In genomic region chr2:114013846-114014245, GRCm38 (mm10) we compare ENCODE assay signal across 9 mouse cellular contexts. TPM values are rescaled to one million over a fixed set of nuclear protein-coding genes. Genes with fewer than 3 reads are reported as not detected.
DNase-seq lines count a peak whose midpoint lies in the region; ATAC-seq and TF ChIP-seq lines count a peak whose summit lies in the region.
"Had no signal": no experiment of that assay in that cellular context is flagged by ENCODE, and none has a peak within 500 bp of the region (broad histone marks: within the 10 kb centered on the region; RNA-seq: fewer than 3 reads in every experiment).

No protein-coding gene starts in this region.

- DNase-seq in kidney, postnatal 0 days (ENCODE audit: low spot score) = no peak
- no peak for DNase-seq in kidney, postnatal 36 days
- DNase-seq in embryonic facial prominence, embryonic 14.5 days (ENCODE audit: low spot score) = no peak
- DNase-seq in hindbrain, postnatal 0 days (ENCODE audit: low spot score) = peak; percentile 59
- DNase-seq in neural tube, embryonic 10.5 days (ENCODE audit: extremely low spot score, low spot score) = peak; percentile 24
- no peak for DNase-seq in ovary, postnatal 36 days (ENCODE audit: low spot score)
- no peak for DNase-seq in spleen, postnatal 4 days (ENCODE audit: low spot score in 2 of 2)
- no peak for DNase-seq in thymus, postnatal 10 days (ENCODE audit: low spot score in 2 of 2)

- H3K4me2 ChIP-seq in kidney, postnatal 0 days (ENCODE audit: low read length) = peak overlapping the region; percentile 56
- H3K4me2 ChIP-seq in embryonic facial prominence, embryonic 14.5 days (ENCODE audit: low read depth, low read length) = peak overlapping the region; percentile 66
- H3K4me2 ChIP-seq in hindbrain, postnatal 0 days (ENCODE audit: low read depth, low read length) = peak overlapping the region; percentile 70

- peaks cover 24% of the 10 kb centered on the region for H3K27me3 ChIP-seq in kidney, postnatal 0 days (ENCODE audit: insufficient read depth, low read length)
- H3K27me3 ChIP-seq in embryonic facial prominence, embryonic 14.5 days (replicated peaks; ENCODE audit: control insufficient read depth, insufficient read depth, low read length) = peaks cover 46% of the 10 kb centered on the region
- H3K27me3 ChIP-seq in hindbrain, postnatal 0 days (ENCODE audit: insufficient read depth, low read length) = 0 out of 2 replicates have a peak, but pooled peaks cover 5% of the 10 kb centered on the region

- no peak for ATAC-seq in kidney, postnatal 0 days (replicated peaks; ENCODE audit: low FRiP score, low read depth)
- 0 out of 2 replicates have a peak, but pooled peaks have one; percentile 31 for ATAC-seq in embryonic facial prominence, embryonic 14.5 days (ENCODE audit: low read depth)
- ATAC-seq in hindbrain, postnatal 0 days = peak; percentile 52

- no peaks in the 10 kb centered on the region for H3K36me3 ChIP-seq in kidney, postnatal 0 days (ENCODE audit: insufficient read depth, low read length)
- no peaks in the 10 kb centered on the region for H3K36me3 ChIP-seq in embryonic facial prominence, embryonic 14.5 days (ENCODE audit: control insufficient read depth, insufficient read depth, low read length)
- H3K36me3 ChIP-seq in hindbrain, postnatal 0 days (ENCODE audit: insufficient read depth, low read length) = no peaks in the 10 kb centered on the region

- no peak overlapping the region for H3K9ac ChIP-seq in kidney, postnatal 0 days (ENCODE audit: low read depth, low read length)
- H3K9ac ChIP-seq in embryonic facial prominence, embryonic 14.5 days (ENCODE audit: low read depth, low read length) = 0 out of 2 replicates have a peak overlapping the region, but pooled peaks have one; percentile 19
- H3K9ac ChIP-seq in hindbrain, postnatal 0 days (replicated peaks; ENCODE audit: low read length) = peak overlapping the region; percentile 79

- no peak overlapping the region for H3K27ac ChIP-seq in kidney, postnatal 0 days
- H3K27ac ChIP-seq in embryonic facial prominence, embryonic 14.5 days (replicated peaks; ENCODE audit: low read depth, low read length) = no peak overlapping the region
- peak overlapping the region; percentile 87 for H3K27ac ChIP-seq in hindbrain, postnatal 0 days

- no peaks in the 10 kb centered on the region for H3K9me3 ChIP-seq in kidney, postnatal 0 days (replicated peaks; ENCODE audit: low read length)
- no peaks in the 10 kb centered on the region for H3K9me3 ChIP-seq in embryonic facial prominence, embryonic 14.5 days (ENCODE audit: control insufficient read depth, low read length)
- no peaks in the 10 kb centered on the region for H3K9me3 ChIP-seq in hindbrain, postnatal 0 days (ENCODE audit: low read length)

- TF ChIP-seq CTCF in kidney, postnatal 0 days (IDR thresholded peaks at IDR 0.05; ENCODE audit: low read depth) = no peak
- TF ChIP-seq CTCF in hindbrain, postnatal 0 days (IDR thresholded peaks at IDR 0.05; ENCODE audit: low read depth) = 0 out of 2 replicates have a peak, but pooled peaks have one; percentile 1

- WGBS in kidney, postnatal 0 days = 2% methylated on average over 13 of the region's 13 CpGs
- 4% methylated on average over 13 of the region's 13 CpGs for WGBS in embryonic facial prominence, embryonic 14.5 days
- 3% methylated on average over 13 of the region's 13 CpGs for WGBS in hindbrain, postnatal 0 days

- H3K4me1 ChIP-seq in kidney, postnatal 0 days (replicated peaks; ENCODE audit: insufficient read depth, low read length) = no peaks in the 10 kb centered on the region
- no peaks in the 10 kb centered on the region; the same call in 1 of the 2 replicates for H3K4me1 ChIP-seq in embryonic facial prominence, embryonic 14.5 days (ENCODE audit: control insufficient read depth, insufficient read depth, low read length)
- H3K4me1 ChIP-seq in hindbrain, postnatal 0 days (ENCODE audit: insufficient read depth, low read length) = 0 out of 2 replicates have a peak, but pooled peaks cover 3% of the 10 kb centered on the region

- H3K4me3 ChIP-seq in kidney, postnatal 0 days (replicated peaks; ENCODE audit: low read depth, low read length) = peak overlapping the region; percentile 34
- peak overlapping the region; percentile 43 for H3K4me3 ChIP-seq in embryonic facial prominence, embryonic 14.5 days (ENCODE audit: low read depth, low read length)
- peak overlapping the region; percentile 69 for H3K4me3 ChIP-seq in hindbrain, postnatal 0 days (ENCODE audit: low read length)

RNA-seq across cellular contexts. Expression of gene Gjd2, which starts 0.4 kb away (rescaled TPM):
- 0.04 TPM in 1 of 2 replicates, not detected in the other for polyA plus RNA-seq in kidney, postnatal 0 days (2015; fragmentation: Nextera tagmentation; extraction: Ambion mirVana)
- 0.24 and 0.31 TPM in 2 replicates for polyA plus RNA-seq in embryonic facial prominence, embryonic 14.5 days (2014; fragmentation: Nextera tagmentation; extraction: Ambion mirVana)
- total RNA-seq in hindbrain, postnatal 0 days (2014; rRNA removed) = 58.7 and 60.8 TPM in 2 replicates
- 11.9 and 12.8 TPM in 2 replicates for polyA plus RNA-seq in hindbrain, postnatal 0 days (2015; fragmentation: Nextera tagmentation; extraction: Ambion mirVana)

RNA-seq across cellular contexts. Expression of gene Actc1, which starts 39.5 kb away (rescaled TPM):
- 1.9 and 2.8 TPM in 2 replicates for polyA plus RNA-seq in kidney, postnatal 0 days (2015; fragmentation: Nextera tagmentation; extraction: Ambion mirVana)
- polyA plus RNA-seq in embryonic facial prominence, embryonic 14.5 days (2014; fragmentation: Nextera tagmentation; extraction: Ambion mirVana) = 2,141 and 2,538 TPM in 2 replicates
- 1.6 and 7.5 TPM in 2 replicates for total RNA-seq in hindbrain, postnatal 0 days (2014; rRNA removed)
- 0.48 and 0.91 TPM in 2 replicates for polyA plus RNA-seq in hindbrain, postnatal 0 days (2015; fragmentation: Nextera tagmentation; extraction: Ambion mirVana)
- total RNA-seq: layer of hippocampus, postnatal 25 days had no signal

Comparison
In these comparisons a context has a peak if more than half of its experiments do, and no peak if none do; other contexts are left out.
1. DNase-seq: peak in hindbrain, postnatal 0 days (single experiment) and neural tube, embryonic 10.5 days (single experiment); none in kidney, postnatal 0 days (single experiment), kidney, postnatal 36 days (0 of 2), embryonic facial prominence, embryonic 14.5 days (single experiment), ovary, postnatal 36 days (single experiment), spleen, postnatal 4 days (0 of 2) and thymus, postnatal 10 days (0 of 2).
2. RNA of gene Actc1, which starts 39.5 kb away (polyA plus RNA-seq): 2,141 to 2,538 TPM in embryonic facial prominence, embryonic 14.5 days; 1.9 to 2.8 TPM in kidney, postnatal 0 days and 0.48 to 0.91 TPM in hindbrain, postnatal 0 days; every median in the first group is over 100 times any median in the second.
3. Peak in every context shown above with its lines, with median percentiles within 50 percentile points of each other: H3K4me2 ChIP-seq and H3K4me3 ChIP-seq.